Mouse (Mus musculus): Measurements from ENCODE around the gene Gm10840. TPM values are rescaled to one million over a fixed set of nuclear protein-coding genes. Genes with fewer than 3 reads are reported as not detected.

Gene Gm10840
- total and polyA plus RNA-seq, 2 experiments from 2014 or later = not detected

GRCm38 (mm10) chr11:106174372-106174771 lies 13.7 kb downstream of the Gm10840 start:
- H3K27me3 ChIP-seq (ENCODE audit: control insufficient read depth, insufficient read depth, low read length) = no peaks in the 10 kb centered on the region
- ATAC-seq (ENCODE audit: insufficient read depth, low read depth) (no peak), DNase-seq (ENCODE audit: low spot score) (no peak)
- H3K9me3 ChIP-seq (replicated peaks; ENCODE audit: control insufficient read depth, low read length) = no peaks in the 10 kb centered on the region
- no peak overlapping the region for H3K4me3 ChIP-seq (ENCODE audit: low read depth, low read length)
- H3K36me3 ChIP-seq (replicated peaks; ENCODE audit: control insufficient read depth, insufficient read depth, low read length) = peaks cover 1% of the 10 kb centered on the region; the same call in 1 of the 2 replicates
- H3K27ac ChIP-seq (ENCODE audit: low read depth) = no peak overlapping the region
- TF ChIP-seq EP300 (IDR thresholded peaks at IDR 0.05; ENCODE audit: low read depth) (no peak), CTCF (IDR thresholded peaks at IDR 0.05; ENCODE audit: low read depth) (no peak)
- WGBS = 70% methylated on average over 5 of the region's 5 CpGs
- no peak overlapping the region for H3K4me2 ChIP-seq (ENCODE audit: low read depth, low read length)
- no peak overlapping the region for H3K9ac ChIP-seq (replicated peaks; ENCODE audit: low read depth, low read length)
- no peaks in the 10 kb centered on the region for H3K4me1 ChIP-seq (ENCODE audit: control insufficient read depth, insufficient read depth)

GRCm38 (mm10) chr11:106175081-106175480 lies 14.4 kb downstream of the Gm10840 start:
- TF ChIP-seq EP300 (IDR thresholded peaks at IDR 0.05; ENCODE audit: low read depth) (no peak), CTCF (IDR thresholded peaks at IDR 0.05; ENCODE audit: low read depth) (no peak)
- Histone ChIP-seq H3K27ac (ENCODE audit: low read depth) (no peak overlapping the region), H3K4me3 (ENCODE audit: low read depth, low read length) (no peak overlapping the region), H3K4me1 (ENCODE audit: control insufficient read depth, insufficient read depth) (no peaks in the 10 kb centered on the region), H3K27me3 (ENCODE audit: control insufficient read depth, insufficient read depth, low read length) (no peaks in the 10 kb centered on the region), H3K36me3 (replicated peaks; ENCODE audit: control insufficient read depth, insufficient read depth, low read length) (no peaks in the 10 kb centered on the region; the same call in 1 of the 2 replicates), H3K9ac (replicated peaks; ENCODE audit: low read depth, low read length) (no peak overlapping the region), H3K4me2 (ENCODE audit: low read depth, low read length) (no peak overlapping the region), H3K9me3 (replicated peaks; ENCODE audit: control insufficient read depth, low read length) (no peaks in the 10 kb centered on the region)
- ATAC-seq (ENCODE audit: insufficient read depth, low read depth) (no peak), DNase-seq (ENCODE audit: low spot score) (no peak)
- WGBS = 61% methylated on average over 3 of the region's 3 CpGs

- WGBS = 59% methylated on average over 5 of the region's 5 CpGs
- no peaks in the 10 kb centered on the region for H3K9me3 ChIP-seq (replicated peaks; ENCODE audit: control insufficient read depth, low read length)
- no peak overlapping the region for H3K4me2 ChIP-seq (ENCODE audit: low read depth, low read length)
- H3K4me1 ChIP-seq (ENCODE audit: control insufficient read depth, insufficient read depth) = no peaks in the 10 kb centered on the region
- H3K4me3 ChIP-seq (ENCODE audit: low read depth, low read length) = no peak overlapping the region
- no peak overlapping the region for H3K9ac ChIP-seq (replicated peaks; ENCODE audit: low read depth, low read length)
- no peaks in the 10 kb centered on the region for H3K36me3 ChIP-seq (replicated peaks; ENCODE audit: control insufficient read depth, insufficient read depth, low read length)
- H3K27ac ChIP-seq (ENCODE audit: low read depth) = no peak overlapping the region
- H3K27me3 ChIP-seq (ENCODE audit: control insufficient read depth, insufficient read depth, low read length) = no peaks in the 10 kb centered on the region
- ATAC-seq (ENCODE audit: insufficient read depth, low read depth) = no peak
- TF ChIP-seq CTCF (IDR thresholded peaks at IDR 0.05; ENCODE audit: low read depth) = no peak
- TF ChIP-seq EP300 (IDR thresholded peaks at IDR 0.05; ENCODE audit: low read depth) = no peak
- no peak for DNase-seq (ENCODE audit: low spot score)
Observed at GRCm38 (mm10) chr11:106176372-106176771, 15.7 kb downstream of the Gm10840 start.

GRCm38 (mm10) chr11:106178036-106178782 lies 17.6 kb downstream of the Gm10840 start:
- Histone ChIP-seq H3K4me2 (ENCODE audit: low read depth, low read length) (no peak overlapping the region), H3K36me3 (replicated peaks; ENCODE audit: control insufficient read depth, insufficient read depth, low read length) (no peaks in the 10 kb centered on the region), H3K9me3 (replicated peaks; ENCODE audit: control insufficient read depth, low read length) (no peaks in the 10 kb centered on the region), H3K27me3 (ENCODE audit: control insufficient read depth, insufficient read depth, low read length) (no peaks in the 10 kb centered on the region), H3K9ac (replicated peaks; ENCODE audit: low read depth, low read length) (no peak overlapping the region), H3K4me1 (ENCODE audit: control insufficient read depth, insufficient read depth) (no peaks in the 10 kb centered on the region), H3K27ac (ENCODE audit: low read depth) (no peak overlapping the region), H3K4me3 (ENCODE audit: low read depth, low read length) (no peak overlapping the region)
- TF ChIP-seq CTCF (IDR thresholded peaks at IDR 0.05; ENCODE audit: low read depth) (no peak), EP300 (IDR thresholded peaks at IDR 0.05; ENCODE audit: low read depth) (no peak)
- DNase-seq (ENCODE audit: low spot score) = no peak
- WGBS = 60% methylated on average over 5 of the region's 5 CpGs
- no peak for ATAC-seq (ENCODE audit: insufficient read depth, low read depth)

- no peaks in the 10 kb centered on the region for H3K27me3 ChIP-seq (ENCODE audit: control insufficient read depth, insufficient read depth, low read length)
Observed at GRCm38 (mm10) chr11:106179711-106180448, 19.2 kb downstream of the Gm10840 start.

More at GRCm38 (mm10) chr11:106179711-106180448, 19.2 kb downstream of the Gm10840 start:
- TF ChIP-seq CTCF (IDR thresholded peaks at IDR 0.05; ENCODE audit: low read depth) = no peak
- DNase-seq (ENCODE audit: low spot score) = no peak
- Histone ChIP-seq H3K9ac (replicated peaks; ENCODE audit: low read depth, low read length) (no peak overlapping the region), H3K9me3 (replicated peaks; ENCODE audit: control insufficient read depth, low read length) (no peaks in the 10 kb centered on the region), H3K4me3 (ENCODE audit: low read depth, low read length) (no peak overlapping the region), H3K4me2 (ENCODE audit: low read depth, low read length) (no peak overlapping the region), H3K4me1 (ENCODE audit: control insufficient read depth, insufficient read depth) (no peaks in the 10 kb centered on the region), H3K27ac (ENCODE audit: low read depth) (no peak overlapping the region), H3K36me3 (replicated peaks; ENCODE audit: control insufficient read depth, insufficient read depth, low read length) (no peaks in the 10 kb centered on the region)
- whole genome bisulfite sequencing = 60% methylated on average over 7 of the region's 7 CpGs
- no peak; the same call in 1 of the 2 replicates for ATAC-seq (ENCODE audit: insufficient read depth, low read depth)

All from heart, postnatal 0 days (tissue).